Mouse (Mus musculus) lung, embryonic 15.5 days (tissue): ENCODE data around the gene Lypd3. TPM values are rescaled to one million over a fixed set of nuclear protein-coding genes. Genes with fewer than 3 reads are reported as not detected.

Experiments used
- ATAC-seq: fragments of 200-750 bp; cut with Nextera tagmentation; 2 replicates; pipeline ENCODE4 v1.8.0; 2017; ENCODE audit warnings: moderate number of reproducible peaks, borderline replicate concordance; ENCODE audit not compliant: low FRiP score, low TSS enrichment; ENCODE audit errors: extremely low read depth
- H3K27ac ChIP-seq: fragments of 300-500 bp; sonication (generic); 2 replicates; pipeline ENCODE4 v1.5.1; 2015; ENCODE audit warnings: moderate library complexity, mild to moderate bottlenecking, inconsistent platforms
- H3K27me3 ChIP-seq: fragments of 300-500 bp; sonication (generic); 2 replicates; pipeline ENCODE4 v1.6.1; 2015; ENCODE audit warnings: inconsistent platforms
- H3K36me3 ChIP-seq: fragments of 300-500 bp; sonication (generic); 2 replicates; pipeline ENCODE4 v1.6.1; 2015; ENCODE audit warnings: inconsistent platforms
- H3K4me1 ChIP-seq: fragments of 300-500 bp; sonication (generic); 2 replicates; pipeline ENCODE4 v1.6.1; 2015; ENCODE audit warnings: inconsistent platforms
- H3K4me2 ChIP-seq: fragments of 300-500 bp; sonication (generic); 2 replicates; pipeline ENCODE4 v1.6.1; 2015; ENCODE audit warnings: inconsistent platforms, mild to moderate bottlenecking, moderate library complexity
- H3K4me3 ChIP-seq: fragments of 300-500 bp; sonication (generic); 2 replicates; pipeline ENCODE4 v1.5.1; 2015; ENCODE audit warnings: mild to moderate bottlenecking, inconsistent platforms
- H3K9ac ChIP-seq: fragments of 300-500 bp; sonication (generic); 2 replicates; pipeline ENCODE4 v1.6.1; 2015; ENCODE audit warnings: inconsistent platforms
- H3K9me3 ChIP-seq: fragments of 300-500 bp; sonication (generic); 2 replicates; pipeline ENCODE4 v1.6.1; 2016; ENCODE audit warnings: inconsistent platforms
- WGBS: fragments of 180-500 bp; shearing (Covaris S2); methylation state at CpG from one replicate; pipeline ENCODE4 v1.1.7; 2015; 5-methylcytosine and 5-hydroxymethylcytosine counted together
- polyA plus RNA-seq: library from polyadenylated mRNA; unstranded; fragments of >200 nt; fragmentation: Nextera tagmentation; extraction: Ambion mirVana; gene quantifications from 2 replicates; pipeline ENCODE4 v1.2.1, GENCODE M21; 2015

The Lypd3 gene
- polyA plus RNA-seq, 1 experiment from 2014 or later, result 0.40 TPM

DNA sequence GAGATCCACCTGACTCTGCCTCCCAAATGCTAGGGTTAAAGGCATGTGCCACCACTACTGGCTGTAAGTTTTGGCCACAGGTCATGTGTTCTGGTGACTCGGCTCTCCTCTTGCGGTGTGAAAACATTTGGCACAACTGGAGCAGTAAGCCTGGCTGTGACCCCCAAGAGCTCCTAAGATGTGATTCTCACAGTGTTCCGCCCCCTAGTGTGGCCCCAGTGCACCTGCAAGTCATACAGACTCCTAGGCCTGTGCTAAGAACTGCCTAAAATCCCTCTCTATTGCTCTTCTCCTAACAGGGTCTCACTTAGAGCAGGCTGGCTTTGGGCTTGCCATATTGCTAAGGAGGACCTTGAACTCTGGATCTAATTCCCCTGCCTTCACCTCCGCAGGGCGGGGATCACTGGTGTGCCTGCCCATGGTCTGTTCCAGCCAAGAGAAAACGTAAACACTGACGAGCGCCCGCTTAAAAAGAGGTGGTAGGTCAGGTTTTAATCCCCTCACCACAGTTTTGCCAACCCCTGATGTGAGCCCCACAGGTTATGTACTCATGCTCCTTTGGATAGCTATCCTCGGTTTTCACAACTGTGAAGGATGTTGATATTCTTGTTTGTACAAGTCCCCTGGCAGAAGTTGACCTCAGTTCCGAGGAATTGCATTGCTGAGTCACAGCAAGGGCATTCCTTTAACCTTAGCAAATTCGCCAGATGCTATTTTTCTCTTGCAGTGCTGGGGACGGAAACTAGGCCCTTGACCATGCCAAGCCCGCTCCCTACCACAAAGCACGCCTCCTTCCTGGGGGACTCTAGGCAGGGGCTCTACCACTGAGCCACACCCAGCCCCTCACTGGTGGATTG lies 36.9 kb upstream of the Lypd3 start:
- no peak overlapping the region for H3K4me3 ChIP-seq
- H3K9me3 ChIP-seq, result no peaks in the 10 kb centered on the region
- H3K36me3 ChIP-seq, result no peaks in the 10 kb centered on the region
- no peak for ATAC-seq
- peaks cover 10% of the 10 kb centered on the region; the same call in 1 of the 2 replicates for H3K27me3 ChIP-seq
- H3K4me1 ChIP-seq, result 0 out of 2 replicates have a peak, but pooled peaks cover 8% of the 10 kb centered on the region
- WGBS, result 60% methylated on average over 15 of the region's 15 CpGs
- no peak overlapping the region for H3K27ac ChIP-seq
- no peak overlapping the region for H3K4me2 ChIP-seq
- no peak overlapping the region for H3K9ac ChIP-seq

DNA sequence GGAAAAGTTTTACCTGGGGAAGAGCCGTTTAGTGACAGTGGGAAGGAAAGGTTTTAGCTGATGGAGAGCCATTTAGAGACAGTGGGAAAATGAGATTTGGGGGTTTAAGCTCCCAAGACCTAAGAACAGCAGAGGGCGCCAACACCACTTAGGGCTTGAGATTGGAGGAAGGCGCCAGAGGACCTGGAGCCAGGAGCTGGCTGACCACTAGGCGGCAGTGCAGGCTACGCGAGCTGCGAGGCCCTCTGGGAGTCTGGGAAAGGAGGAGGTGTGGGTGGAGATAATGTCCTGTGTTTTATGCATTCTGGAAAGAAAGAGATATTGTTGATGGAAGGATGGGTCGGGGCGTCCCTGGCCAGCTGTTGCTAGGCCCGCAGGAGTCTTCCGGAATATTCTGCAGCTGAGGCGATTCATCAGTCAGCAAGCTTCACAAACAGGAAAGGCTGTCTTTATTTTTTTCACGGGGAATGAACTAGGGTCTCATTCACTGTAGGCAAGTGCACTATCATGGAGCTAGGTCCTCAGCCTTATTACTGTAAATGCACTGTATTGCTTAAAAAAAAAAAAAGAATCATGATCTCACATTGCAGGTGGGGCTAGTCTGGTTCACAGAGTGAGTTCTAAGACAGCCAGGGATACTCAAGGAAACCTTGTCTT lies 35.3 kb upstream of the Lypd3 start:
- no peak overlapping the region for H3K4me3 ChIP-seq
- no peaks in the 10 kb centered on the region for H3K9me3 ChIP-seq
- WGBS, result 4% methylated on average over 13 of the region's 13 CpGs
- peak; percentile 86 for ATAC-seq
- H3K9ac ChIP-seq, result no peak overlapping the region
- no peak overlapping the region for H3K27ac ChIP-seq
- no peaks in the 10 kb centered on the region for H3K4me1 ChIP-seq
- H3K27me3 ChIP-seq, result no peaks in the 10 kb centered on the region
- H3K4me2 ChIP-seq, result peak overlapping the region; percentile 38; the same call in 1 of the 2 replicates
- no peaks in the 10 kb centered on the region for H3K36me3 ChIP-seq

GRCm38 (mm10) chr7:24605561-24605960 lies 30.8 kb upstream of the Lypd3 start:
- Histone ChIP-seq H3K9ac (no peak overlapping the region), H3K4me1 (peaks cover 6% of the 10 kb centered on the region), H3K4me2 (no peak overlapping the region), H3K27ac (0 out of 2 replicates have a peak overlapping the region, but pooled peaks have one; percentile 15), H3K27me3 (peaks cover 11% of the 10 kb centered on the region), H3K4me3 (no peak overlapping the region), H3K9me3 (no peaks in the 10 kb centered on the region), H3K36me3 (no peaks in the 10 kb centered on the region)
- no peak for ATAC-seq
- 78% methylated on average over 7 of the region's 7 CpGs for WGBS

DNA sequence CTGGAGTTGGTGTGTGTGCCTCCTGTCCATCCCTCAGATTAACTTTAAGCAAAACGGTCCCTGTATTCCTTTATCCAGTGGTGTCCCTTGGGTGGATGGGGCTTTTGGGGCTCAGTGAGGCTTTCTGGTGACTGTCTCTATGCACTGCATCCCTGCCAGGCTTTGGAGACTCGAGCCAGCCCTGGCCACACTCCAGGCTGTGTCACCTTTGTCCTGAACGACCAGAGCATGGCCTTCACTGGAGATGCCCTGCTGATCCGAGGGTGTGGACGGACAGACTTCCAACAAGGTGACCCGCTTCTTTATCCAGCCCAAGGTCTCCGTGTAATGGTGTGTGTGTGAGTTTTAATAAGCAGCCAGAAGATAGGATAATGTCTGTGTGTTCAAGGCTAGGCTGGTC lies 30.3 kb upstream of the Lypd3 start:
- H3K9me3 ChIP-seq, result no peaks in the 10 kb centered on the region
- no peak overlapping the region for H3K9ac ChIP-seq
- no peak overlapping the region for H3K4me3 ChIP-seq
- 73% methylated on average over 7 of the region's 7 CpGs for WGBS
- H3K36me3 ChIP-seq, result no peaks in the 10 kb centered on the region
- H3K4me1 ChIP-seq, result peaks cover 8% of the 10 kb centered on the region
- no peak for ATAC-seq
- H3K27me3 ChIP-seq, result peaks cover 16% of the 10 kb centered on the region
- H3K4me2 ChIP-seq, result no peak overlapping the region
- H3K27ac ChIP-seq, result no peak overlapping the region

DNA sequence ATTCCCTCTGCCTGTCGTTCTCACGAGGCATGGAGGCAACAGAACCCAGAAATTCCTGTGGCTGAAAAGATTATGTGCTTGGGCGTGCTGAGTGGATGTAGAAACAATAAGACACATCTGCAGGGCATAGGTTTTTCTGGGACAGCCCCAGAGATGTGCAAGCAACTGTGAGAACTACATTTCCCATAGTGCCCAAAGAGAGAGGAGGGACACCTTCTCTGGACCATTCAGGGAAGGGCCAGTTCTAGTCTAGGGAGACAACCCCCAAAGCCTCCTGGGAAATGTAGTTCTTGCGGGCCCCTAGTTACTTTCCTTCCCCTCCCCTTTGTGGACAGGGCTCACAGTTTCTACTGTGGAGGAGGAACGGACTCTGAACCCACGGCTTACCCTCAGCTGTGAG lies 28.3 kb upstream of the Lypd3 start:
- Histone ChIP-seq H3K27ac (no peak overlapping the region), H3K9me3 (no peaks in the 10 kb centered on the region), H3K36me3 (no peaks in the 10 kb centered on the region), H3K4me1 (peaks cover 16% of the 10 kb centered on the region), H3K9ac (no peak overlapping the region), H3K27me3 (peaks cover 35% of the 10 kb centered on the region), H3K4me3 (no peak overlapping the region), H3K4me2 (no peak overlapping the region)
- ATAC-seq, result peak; percentile 28; the same call in 1 of the 2 replicates
- 46% methylated on average over 6 of the region's 6 CpGs for WGBS

DNA sequence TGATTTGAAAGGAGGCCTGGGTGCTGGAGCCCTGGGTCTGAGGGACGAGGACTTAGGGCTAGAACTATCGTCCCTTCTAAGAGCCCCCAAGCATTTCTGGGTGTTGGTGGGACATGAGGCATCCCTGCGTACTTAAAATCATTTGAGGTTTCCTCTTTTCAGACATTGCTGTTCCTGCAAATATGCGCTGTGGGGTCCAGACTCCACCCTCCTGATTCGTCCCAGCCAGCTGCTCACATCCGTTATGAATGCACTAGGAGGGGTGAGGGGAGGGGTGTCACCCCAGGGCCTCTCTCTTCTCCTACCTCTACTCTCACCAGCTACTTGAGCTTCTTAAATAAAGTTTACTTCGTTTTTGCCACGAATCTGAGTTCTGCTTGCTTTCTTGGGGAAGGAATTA lies 27.8 kb upstream of the Lypd3 start:
- no peaks in the 10 kb centered on the region for H3K9me3 ChIP-seq
- H3K27ac ChIP-seq, result no peak overlapping the region
- no peak overlapping the region for H3K9ac ChIP-seq
- no peaks in the 10 kb centered on the region for H3K36me3 ChIP-seq
- H3K27me3 ChIP-seq, result peaks cover 40% of the 10 kb centered on the region
- no peak overlapping the region for H3K4me2 ChIP-seq
- peaks cover 16% of the 10 kb centered on the region for H3K4me1 ChIP-seq
- 75% methylated on average over 8 of the region's 8 CpGs for WGBS
- no peak overlapping the region for H3K4me3 ChIP-seq
- ATAC-seq, result no peak

DNA sequence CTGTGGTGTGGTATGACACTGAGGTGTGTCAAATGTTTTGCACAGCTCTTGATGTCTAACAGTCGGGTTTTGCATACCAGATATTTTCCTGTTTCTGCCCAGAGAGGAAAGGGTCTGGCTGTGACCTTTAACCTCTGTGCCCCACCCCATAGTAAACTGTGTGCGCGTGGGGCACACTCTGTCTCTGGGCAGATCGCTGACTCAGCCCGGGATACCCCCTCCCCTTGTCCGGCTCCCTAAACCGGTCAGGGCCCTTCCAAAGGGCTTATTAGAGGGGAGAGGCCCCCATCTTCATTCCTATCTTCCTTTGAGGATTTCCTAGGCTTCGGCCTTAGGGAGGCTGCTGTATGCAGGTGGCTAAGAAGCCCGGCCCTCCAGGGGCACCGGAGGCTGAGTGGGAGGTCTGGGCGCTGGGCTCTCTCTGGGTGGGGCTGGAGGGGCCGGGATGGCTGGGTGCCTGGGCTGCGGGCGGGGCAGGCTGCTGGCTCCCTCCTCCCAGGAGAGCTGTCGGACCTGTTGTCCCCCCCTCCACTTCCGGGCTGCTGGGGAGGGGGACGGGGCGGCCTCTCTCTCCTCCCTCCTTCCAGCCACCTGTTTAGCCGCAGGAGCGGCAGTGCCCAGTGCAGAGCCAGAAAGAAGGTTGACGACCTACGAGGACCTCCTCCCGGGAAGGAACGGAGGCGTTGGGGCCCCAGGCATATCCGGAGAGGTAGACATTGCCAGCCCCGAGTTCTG lies 26.0 kb upstream of the Lypd3 start, which contains the start of gene Phldb3:
TSS of gene Phldb3 (plus strand) at position 620 of the 735 bp plus-strand sequence.
- Histone ChIP-seq H3K4me2 (peak within 1 kb of the TSS; percentile 79), H3K4me3 (peak within 1 kb of the TSS; percentile 44), H3K9me3 (no peaks in the 10 kb centered on the region), H3K4me1 (peaks cover 16% of the 10 kb centered on the region), H3K36me3 (no peaks in the 10 kb centered on the region), H3K9ac (peak within 1 kb of the TSS; percentile 25), H3K27ac (peak within 1 kb of the TSS; percentile 39), H3K27me3 (peaks cover 41% of the 10 kb centered on the region)
- 3% methylated on average over 23 of the region's 27 CpGs for WGBS
- ATAC-seq, result peak; percentile 66

DNA sequence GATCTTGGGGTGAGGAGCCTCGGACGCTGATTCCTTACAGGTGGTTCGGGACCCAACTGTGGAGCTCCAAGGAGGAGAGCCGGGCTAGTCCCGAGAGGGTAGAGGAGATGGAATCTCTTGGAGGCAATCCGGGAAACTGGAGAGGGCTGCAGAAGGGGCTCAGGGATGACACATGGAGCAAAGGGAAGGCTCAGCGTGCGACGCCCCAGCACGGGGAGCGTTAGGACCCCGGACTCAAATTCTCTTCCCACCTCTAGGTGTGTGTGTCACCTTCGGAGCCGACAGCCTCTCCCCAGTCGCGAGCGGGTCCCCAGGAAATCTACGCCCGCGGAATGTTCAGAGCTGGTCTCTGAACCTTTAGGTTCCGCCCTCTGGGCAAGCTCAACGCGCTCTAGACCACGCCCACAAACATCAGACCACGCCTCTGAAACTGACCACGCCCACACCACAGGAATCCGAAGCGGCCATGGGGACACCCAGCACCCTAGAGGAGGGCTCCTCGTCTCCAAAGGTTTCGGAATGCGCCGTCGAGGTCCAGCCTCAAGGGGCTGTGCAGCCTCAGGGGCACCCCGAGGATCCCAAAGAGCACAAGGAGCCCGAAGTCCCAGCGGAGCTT lies 25.4 kb upstream of the Lypd3 start:
- H3K27me3 ChIP-seq, result peaks cover 41% of the 10 kb centered on the region
- peak; percentile 77 for ATAC-seq
- H3K27ac ChIP-seq, result peak overlapping the region; percentile 39
- peaks cover 16% of the 10 kb centered on the region for H3K4me1 ChIP-seq
- H3K4me3 ChIP-seq, result peak overlapping the region; percentile 44
- H3K9ac ChIP-seq, result peak overlapping the region; percentile 25
- WGBS, result under 1% methylated on average over 36 of the region's 36 CpGs
- no peaks in the 10 kb centered on the region for H3K36me3 ChIP-seq
- H3K9me3 ChIP-seq, result no peaks in the 10 kb centered on the region
- peak overlapping the region; percentile 79 for H3K4me2 ChIP-seq

GRCm38 (mm10) chr7:24611709-24612108 lies 24.6 kb upstream of the Lypd3 start:
- no peak overlapping the region for H3K27ac ChIP-seq
- H3K9me3 ChIP-seq, result no peaks in the 10 kb centered on the region
- H3K9ac ChIP-seq, result peak overlapping the region; percentile 25
- H3K4me2 ChIP-seq, result peak overlapping the region; percentile 79
- 14% methylated on average over 7 of the region's 7 CpGs for WGBS
- H3K27me3 ChIP-seq, result peaks cover 41% of the 10 kb centered on the region
- peaks cover 16% of the 10 kb centered on the region for H3K4me1 ChIP-seq
- no peak for ATAC-seq
- H3K4me3 ChIP-seq, result peak overlapping the region; percentile 44
- H3K36me3 ChIP-seq, result no peaks in the 10 kb centered on the region

DNA sequence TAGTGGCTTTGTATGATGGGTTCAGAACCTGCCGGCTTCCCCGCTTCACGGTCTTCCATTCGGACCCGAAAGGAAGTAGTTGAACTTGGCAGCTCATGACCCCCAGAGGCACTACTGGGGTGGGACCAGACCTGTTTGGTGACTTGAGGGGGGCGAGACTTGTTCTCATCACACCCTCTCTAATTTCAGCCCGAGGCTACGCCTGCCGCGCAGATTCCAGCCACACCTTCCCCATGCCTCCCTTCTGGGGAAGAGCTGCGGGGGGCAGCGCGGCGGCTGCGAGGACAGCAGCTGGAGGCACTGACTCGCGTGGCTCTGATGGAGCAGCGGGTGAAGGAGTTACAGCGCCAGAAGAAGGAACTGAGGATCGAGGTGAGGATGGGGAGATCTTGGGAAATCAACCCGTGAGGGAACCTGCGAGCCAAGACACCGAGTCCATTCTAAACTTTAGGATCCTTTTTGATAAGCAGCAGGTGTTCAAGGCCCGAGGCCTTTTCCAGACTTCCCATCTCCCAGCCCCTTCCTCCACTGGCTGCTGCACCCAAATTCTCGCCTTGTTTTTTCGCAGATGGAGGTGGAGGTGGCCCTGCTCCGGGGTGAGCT lies 23.9 kb upstream of the Lypd3 start:
- Histone ChIP-seq H3K27me3 (peaks cover 41% of the 10 kb centered on the region), H3K27ac (no peak overlapping the region), H3K9ac (0 out of 2 replicates have a peak overlapping the region, but pooled peaks have one; percentile 13), H3K4me2 (peak overlapping the region; percentile 79), H3K9me3 (no peaks in the 10 kb centered on the region), H3K36me3 (no peaks in the 10 kb centered on the region), H3K4me1 (peaks cover 16% of the 10 kb centered on the region), H3K4me3 (peak overlapping the region; percentile 23)
- no peak for ATAC-seq
- 6% methylated on average over 27 of the region's 27 CpGs for WGBS

DNA sequence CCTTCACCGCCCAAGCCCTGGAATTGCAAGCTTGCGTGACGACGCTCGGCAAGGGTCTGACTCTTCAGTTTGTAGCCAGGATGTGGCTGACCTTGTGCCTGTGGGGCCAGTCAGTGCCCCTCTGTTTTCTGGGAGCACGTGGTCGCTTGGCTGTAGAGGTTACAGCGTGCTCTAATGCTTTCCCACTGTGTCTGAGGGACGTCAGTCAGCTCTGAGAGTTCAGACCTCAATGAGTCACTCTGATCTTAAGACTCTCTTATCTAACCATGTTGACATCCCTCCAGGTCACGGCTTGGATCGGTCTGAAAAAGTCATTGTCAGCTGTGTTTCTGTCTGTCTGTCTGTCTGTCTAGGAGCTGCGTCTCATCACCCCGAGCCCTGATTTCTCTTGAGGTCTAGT lies 21.5 kb upstream of the Lypd3 start:
- 50% methylated on average over 13 of the region's 13 CpGs for WGBS
- no peak overlapping the region for H3K9ac ChIP-seq
- ATAC-seq, result no peak

More for the DNA sequence above, 21.5 kb upstream of the Lypd3 start:
- Histone ChIP-seq H3K27ac (no peak overlapping the region), H3K27me3 (peaks cover 37% of the 10 kb centered on the region), H3K4me1 (peaks cover 16% of the 10 kb centered on the region), H3K4me3 (no peak overlapping the region), H3K9me3 (no peaks in the 10 kb centered on the region), H3K36me3 (no peaks in the 10 kb centered on the region), H3K4me2 (no peak overlapping the region)
